ENCODE assay signal across 14 mouse cellular contexts in genomic region chr17:30457486-30457885, GRCm38 (mm10).
"Had no signal": no experiment of that assay in that cellular context is flagged by ENCODE, and none has a peak within 500 bp of the region (broad histone marks: within the 10 kb centered on the region; RNA-seq: fewer than 3 reads in every experiment).

No protein-coding gene starts in this region.

- H3K4me3 ChIP-seq: liver, embryonic 15.5 days; megakaryocyte, embryonic 14.5 days; midbrain, embryonic 12.5 days; midbrain, embryonic 15.5 days; neural tube, embryonic 12.5 days had no signal

- H3K27me3 ChIP-seq: liver, embryonic 15.5 days; megakaryocyte, embryonic 14.5 days; midbrain, embryonic 12.5 days; midbrain, embryonic 15.5 days; neural tube, embryonic 12.5 days had no signal

- DNase-seq: liver, postnatal 0 days; right cerebral cortex, postnatal 25 days; right cerebral cortex, postnatal 4 days; spleen, adult 18-20 months; thymus, adult 18-20 months; thymus, postnatal 14 days; thymus, postnatal 36 days had no signal

- H3K4me2 ChIP-seq: liver, embryonic 15.5 days; lung, embryonic 14.5 days; midbrain, embryonic 12.5 days; midbrain, embryonic 15.5 days; neural tube, embryonic 12.5 days had no signal

- H3K27ac ChIP-seq: liver, embryonic 15.5 days; macrophage; midbrain, embryonic 15.5 days; neural tube, embryonic 12.5 days had no signal

- H3K4me1 ChIP-seq: liver, embryonic 15.5 days had no signal

- H3K9me3 ChIP-seq: liver, embryonic 15.5 days; midbrain, embryonic 12.5 days; midbrain, embryonic 15.5 days; neural tube, embryonic 12.5 days had no signal

- H3K36me3 ChIP-seq: liver, embryonic 15.5 days; midbrain, embryonic 12.5 days; midbrain, embryonic 15.5 days; neural tube, embryonic 12.5 days had no signal

- H3K9ac ChIP-seq: liver, embryonic 15.5 days; liver, postnatal 0 days; lung, embryonic 14.5 days; midbrain, embryonic 12.5 days; midbrain, embryonic 15.5 days; neural tube, embryonic 12.5 days had no signal

- ATAC-seq: liver, postnatal 0 days; midbrain, embryonic 15.5 days had no signal
